Mouse (Mus musculus) CD4-positive helper T cell, adult 2 months (primary cell): ENCODE data around the gene Lgr4.

Source experiments
- DNase-seq: peaks from one replicate; pipeline ENCODE4 v3.0.0-alpha.2; 2012; ENCODE audit warnings: low read depth, missing footprints, low spot score

The Lgr4 gene

GRCm38 (mm10) chr2:109921298-109922035 is 4.0 kb downstream of the Lgr4 start:
- DNase-seq, result no peak

- DNase-seq, result no peak
Measured at GRCm38 (mm10) chr2:109922306-109922705, 4.9 kb downstream of the Lgr4 start.

DNA sequence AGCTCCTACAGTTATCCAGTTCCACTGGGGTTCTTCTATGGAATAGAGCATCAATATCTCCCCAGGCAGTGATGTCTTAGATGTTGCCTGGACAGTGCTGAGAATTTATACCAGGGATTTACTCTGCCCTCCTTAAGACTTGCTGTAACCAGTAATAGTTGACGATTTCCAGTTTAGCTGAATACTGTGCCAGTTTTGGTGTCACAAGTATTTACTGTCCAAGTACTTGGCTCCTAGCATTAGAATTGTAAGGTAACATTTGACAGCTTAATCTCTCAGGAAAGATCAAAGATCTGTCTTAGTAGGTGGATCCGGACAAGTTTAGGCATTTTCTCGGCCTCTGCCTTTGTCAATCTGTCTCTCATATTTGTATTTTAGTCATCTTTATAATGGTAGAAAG is 5.6 kb downstream of the Lgr4 start:
- DNase-seq, result no peak

- no peak for DNase-seq
Measured at GRCm38 (mm10) chr2:109923945-109924344, 6.5 kb downstream of the Lgr4 start.

DNA sequence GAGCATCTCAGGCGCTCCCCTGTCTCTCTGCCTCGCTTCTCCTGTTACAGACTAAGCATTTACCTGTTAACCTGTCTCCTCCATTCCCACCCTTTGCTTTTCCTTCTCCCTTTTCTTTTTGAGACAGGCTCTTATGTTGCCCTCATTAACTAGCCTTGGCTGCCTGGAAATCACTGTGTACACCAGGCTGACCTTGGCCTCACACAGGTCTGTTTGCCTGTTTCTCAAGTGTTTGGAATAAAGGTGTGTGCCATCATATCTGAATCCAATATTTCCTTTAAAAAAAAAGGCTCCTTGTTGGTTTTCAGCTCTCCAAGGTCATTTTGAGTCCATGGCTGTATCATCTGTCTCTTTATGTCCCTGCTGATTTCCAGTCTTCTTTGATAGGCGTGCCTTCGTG is 9.5 kb downstream of the Lgr4 start:
- no peak for DNase-seq

DNA sequence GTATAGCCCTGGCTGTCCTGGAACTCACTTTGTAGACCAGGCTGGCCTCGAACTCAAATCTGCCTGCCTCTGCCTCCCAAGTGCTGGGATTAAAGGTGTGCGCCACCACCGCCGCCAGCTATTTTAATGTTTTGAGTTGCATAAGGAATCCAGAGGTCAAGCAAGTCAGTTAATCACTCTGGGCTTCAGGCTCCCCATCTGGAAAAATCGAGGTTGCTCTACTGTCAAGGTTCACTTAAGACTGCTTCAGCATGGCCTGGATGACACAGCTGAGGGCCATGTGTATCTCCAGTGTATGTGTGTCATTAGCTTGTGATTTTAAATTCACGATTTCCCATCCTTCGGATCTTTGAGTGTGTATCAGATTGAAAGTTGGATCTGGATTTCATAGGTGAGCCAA is 10.0 kb downstream of the Lgr4 start:
- DNase-seq, result no peak

DNA sequence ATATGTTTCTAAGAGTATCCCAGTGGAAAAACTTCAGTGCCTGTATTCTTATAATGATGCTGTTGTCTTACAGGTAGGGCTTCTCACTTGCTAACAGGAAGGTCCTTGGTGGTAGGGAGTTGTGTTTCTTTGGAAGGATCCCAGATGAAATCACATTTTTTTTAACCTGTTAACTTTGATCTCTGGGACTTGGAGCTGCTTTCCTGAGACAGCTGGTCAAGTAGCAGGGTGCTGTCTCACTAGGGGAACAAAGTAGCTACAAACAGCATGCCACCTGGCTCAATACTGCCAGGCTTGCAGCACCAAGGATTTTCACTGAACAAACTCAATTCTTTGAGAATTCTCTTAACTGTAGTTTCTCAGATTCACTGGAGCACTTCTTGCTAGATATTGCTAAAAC is 10.4 kb downstream of the Lgr4 start:
- no peak for DNase-seq

GRCm38 (mm10) chr2:109928791-109929190 is 11.3 kb downstream of the Lgr4 start:
- DNase-seq, result no peak

DNA sequence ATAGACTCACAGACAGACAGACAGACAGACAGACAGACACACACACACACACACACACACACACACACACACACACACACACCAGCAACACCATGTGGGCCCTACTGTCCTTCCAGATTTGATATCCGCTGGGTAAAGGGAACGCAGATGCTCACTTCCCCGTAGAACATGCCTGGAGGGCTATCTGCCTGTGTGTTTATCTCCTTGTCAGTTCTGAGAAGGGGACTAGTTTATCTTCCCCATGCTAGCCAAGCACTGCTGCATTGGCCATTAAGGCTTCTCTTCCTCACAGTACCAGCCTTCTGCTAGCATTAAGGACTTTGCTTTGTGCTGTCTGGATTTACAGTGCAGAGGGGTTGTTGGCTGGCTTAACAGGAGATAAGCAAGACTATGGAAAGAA is 11.8 kb downstream of the Lgr4 start:
- DNase-seq, result no peak

DNA sequence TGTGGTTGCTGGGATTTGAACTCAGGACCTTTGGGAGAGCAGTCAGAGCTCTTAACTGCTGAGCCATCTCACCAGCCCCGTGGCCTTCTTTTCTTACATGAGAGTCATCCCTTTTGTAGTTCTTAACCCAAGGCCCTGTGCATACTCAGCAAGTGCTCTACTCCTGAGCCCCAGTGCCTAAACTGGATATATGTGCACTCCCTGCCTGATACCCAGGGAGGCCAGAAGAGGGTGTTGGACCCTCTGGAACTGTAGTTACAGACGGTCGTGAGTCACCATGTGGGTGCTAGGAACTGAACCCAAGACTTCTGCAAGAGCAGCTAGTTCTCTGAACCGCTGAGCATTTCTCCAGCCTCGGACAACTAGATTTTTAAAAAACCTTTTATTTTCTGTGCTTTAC is 12.9 kb downstream of the Lgr4 start:
- DNase-seq, result no peak

GRCm38 (mm10) chr2:109930771-109931170 is 13.3 kb downstream of the Lgr4 start:
- no peak for DNase-seq

DNA sequence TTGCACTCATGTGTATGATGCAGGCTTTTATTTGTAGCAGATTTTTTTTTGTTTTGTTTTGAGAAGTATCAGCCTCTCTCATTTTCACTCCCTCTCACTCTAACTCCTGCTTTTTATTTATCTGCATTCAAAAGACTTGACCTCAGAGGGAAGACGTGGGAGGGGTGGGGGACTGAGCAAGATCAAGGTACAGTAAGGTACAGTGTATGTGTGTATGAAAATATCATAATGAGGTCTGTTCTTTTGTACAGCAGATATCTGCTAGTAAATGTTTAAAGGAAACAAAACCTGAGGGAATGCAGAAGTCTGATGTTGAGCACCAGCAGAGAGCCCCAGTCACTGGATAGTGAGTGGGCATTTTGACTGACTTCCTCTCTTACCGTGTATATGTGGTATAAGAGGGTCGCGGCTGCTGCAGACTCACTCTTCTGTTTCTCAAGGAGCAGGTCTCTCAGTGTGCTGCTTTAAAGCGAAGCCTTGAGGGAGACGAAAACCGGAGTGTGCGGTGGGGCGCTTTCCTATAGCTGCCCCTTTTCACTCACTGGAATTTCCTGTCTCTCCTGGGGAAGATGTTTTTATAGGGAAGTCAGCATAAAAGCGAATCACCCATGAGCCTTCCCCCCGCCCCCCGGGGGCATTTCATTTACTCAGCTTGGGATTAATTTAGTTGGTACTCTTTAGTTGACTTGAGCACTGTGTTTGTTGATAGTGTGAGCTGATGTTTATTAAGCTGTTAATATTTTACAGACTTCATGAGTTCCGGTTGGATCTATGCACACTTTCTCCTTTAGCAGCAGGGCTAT is 14.7 kb downstream of the Lgr4 start:
- DNase-seq, result no peak

DNA sequence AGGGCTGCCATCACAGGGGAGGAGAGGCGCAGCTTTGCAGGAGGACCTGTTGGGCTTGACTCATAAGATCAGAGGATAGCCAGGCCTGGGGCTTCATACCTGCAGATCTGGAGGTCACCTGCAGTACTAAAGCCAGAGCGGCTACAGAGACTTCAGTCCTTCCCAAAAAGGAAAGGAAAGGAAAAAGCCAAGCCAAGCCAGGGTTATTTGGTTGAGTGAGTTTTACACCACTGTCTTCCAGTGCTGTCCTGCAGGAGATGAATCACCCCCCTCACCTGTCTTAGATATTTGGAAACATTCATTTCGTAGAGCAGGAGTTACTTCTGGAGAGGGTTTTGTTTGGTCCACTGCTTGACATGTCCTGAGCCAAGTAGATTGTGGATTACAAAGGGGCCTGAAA is 15.7 kb downstream of the Lgr4 start:
- no peak for DNase-seq

- DNase-seq, result no peak
Measured at GRCm38 (mm10) chr2:109934086-109934485, 16.6 kb downstream of the Lgr4 start.

DNA sequence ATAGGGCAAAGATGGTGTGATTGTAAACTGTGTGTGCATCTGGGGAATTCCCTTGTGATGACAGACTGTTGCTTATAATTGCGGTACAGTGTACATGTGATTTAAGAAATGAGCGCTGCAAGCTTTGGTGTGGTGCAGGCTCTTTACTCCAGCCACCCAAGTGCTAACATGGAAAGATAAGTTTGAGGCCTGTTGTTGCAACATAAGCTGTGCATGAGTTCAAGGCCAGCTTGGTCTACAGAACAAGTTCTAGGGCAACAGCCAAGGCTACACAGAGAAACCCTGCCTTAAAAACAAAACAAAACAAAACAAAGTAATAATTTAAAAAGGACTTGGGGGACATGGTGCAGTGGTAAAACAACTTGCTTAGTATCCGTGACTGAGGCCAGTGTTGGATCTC is 17.7 kb downstream of the Lgr4 start:
- no peak for DNase-seq

GRCm38 (mm10) chr2:109935754-109936409 is 18.4 kb downstream of the Lgr4 start:
- no peak for DNase-seq

DNA sequence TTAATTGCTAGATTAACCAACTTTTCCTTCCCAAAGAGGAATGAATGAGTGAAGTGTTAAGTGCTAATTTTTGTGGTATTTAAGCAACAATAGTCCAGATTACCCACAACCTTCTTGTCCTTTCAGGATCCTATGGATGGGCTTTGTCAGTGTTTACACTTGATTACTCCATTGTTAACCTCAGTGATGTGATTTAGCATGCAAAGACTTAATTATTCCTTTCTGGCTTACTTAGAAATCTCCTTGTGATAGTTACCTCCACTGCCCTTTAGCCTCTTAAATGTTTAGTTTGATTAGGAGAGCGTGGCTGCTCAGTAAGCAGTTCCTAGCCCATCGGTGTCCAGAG is 18.9 kb downstream of the Lgr4 start:
- no peak for DNase-seq

- DNase-seq, result no peak
Measured at GRCm38 (mm10) chr2:109941973-109942444, 24.6 kb downstream of the Lgr4 start.

DNA sequence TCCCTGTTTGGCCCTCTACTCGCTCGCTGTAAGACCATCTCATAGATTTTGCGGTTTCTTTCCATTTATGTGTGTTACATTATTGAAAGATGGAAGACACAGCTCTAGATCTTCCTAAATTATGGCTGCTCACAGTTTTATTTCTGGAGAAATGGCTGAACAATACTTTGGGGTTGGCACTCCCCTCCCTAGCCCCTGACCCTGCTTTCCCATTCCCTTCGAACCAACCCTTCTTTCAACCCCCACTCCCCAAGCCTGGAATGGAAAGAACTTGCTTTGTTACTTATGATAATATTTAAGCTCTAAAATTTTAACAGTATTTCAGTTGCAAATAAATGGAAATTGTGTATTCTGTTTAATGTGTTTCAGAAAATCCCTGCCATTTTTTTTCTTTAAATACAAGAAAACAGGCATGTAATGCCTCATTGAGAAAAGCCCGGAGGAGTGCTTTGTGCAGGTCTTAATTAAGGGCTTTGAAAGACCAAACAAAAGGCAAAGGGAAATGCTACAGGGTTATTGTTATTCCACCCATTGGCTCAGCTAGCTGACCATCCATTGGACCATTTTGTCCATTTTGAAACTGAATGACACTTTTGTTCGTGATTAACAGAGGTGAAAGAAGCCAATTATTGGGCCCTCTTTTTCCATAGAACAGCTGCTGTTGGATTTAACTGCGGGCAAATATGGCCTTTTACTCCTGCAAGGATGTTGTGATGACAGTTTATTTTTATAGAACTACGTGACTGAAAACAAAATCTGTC is 25.5 kb downstream of the Lgr4 start:
- no peak for DNase-seq

DNA sequence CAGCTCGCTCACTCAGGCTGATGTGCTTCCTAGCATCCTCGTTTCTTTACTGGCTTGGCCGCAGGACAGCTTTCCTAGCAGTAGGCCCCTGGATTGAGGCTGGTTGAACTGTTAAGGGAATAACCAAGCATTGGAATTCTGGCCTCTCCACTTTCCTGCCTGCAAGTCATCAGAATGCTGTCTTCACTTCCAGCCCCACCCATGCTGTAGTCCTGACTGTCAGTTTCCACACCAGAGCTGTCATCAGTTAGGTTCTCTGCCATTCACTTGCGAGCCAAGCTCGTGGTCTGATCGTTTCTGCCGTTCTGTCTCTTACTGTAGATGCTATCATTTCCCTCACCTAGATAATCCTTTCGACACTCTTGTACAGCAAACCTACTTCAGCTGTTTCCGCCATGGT is 27.5 kb downstream of the Lgr4 start:
- no peak for DNase-seq

DNA sequence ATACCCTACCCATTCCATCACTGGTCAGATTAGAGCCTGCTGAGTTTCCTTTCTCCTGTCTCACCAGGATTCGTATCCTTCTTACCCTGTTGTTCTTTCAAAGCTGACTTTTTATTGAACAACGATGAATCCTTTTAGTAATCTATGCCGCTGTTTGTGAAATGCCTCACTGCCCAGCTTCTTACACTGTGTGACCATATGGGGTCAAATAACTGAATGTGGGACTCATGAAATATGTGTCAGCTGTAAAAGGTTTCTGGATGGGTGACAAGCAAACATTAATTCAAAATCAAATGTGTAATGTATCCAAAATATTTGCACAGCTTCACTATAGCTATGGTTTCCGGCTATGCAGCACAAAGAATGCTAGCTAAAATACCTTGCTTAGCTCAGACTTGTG is 28.1 kb downstream of the Lgr4 start:
- no peak for DNase-seq

- DNase-seq, result no peak
Measured at GRCm38 (mm10) chr2:109946426-109946825, 29.0 kb downstream of the Lgr4 start.
